Mouse (Mus musculus): ENCODE measurements around the gene Fam178b. TPM values are rescaled to one million over a fixed set of nuclear protein-coding genes. Genes with fewer than 3 reads are reported as not detected.
A peak's percentile ranks its signal among the peaks of the same experiment; 100 is the strongest.
"Not testable (repeated sequence)": the region's sequence is repeated elsewhere in the genome, so short reads cannot be mapped to it uniquely, and the experiment has no call there.

The Fam178b gene
- polyA plus RNA-seq, 1 experiment from 2014 or later: 1.6 TPM

DNA sequence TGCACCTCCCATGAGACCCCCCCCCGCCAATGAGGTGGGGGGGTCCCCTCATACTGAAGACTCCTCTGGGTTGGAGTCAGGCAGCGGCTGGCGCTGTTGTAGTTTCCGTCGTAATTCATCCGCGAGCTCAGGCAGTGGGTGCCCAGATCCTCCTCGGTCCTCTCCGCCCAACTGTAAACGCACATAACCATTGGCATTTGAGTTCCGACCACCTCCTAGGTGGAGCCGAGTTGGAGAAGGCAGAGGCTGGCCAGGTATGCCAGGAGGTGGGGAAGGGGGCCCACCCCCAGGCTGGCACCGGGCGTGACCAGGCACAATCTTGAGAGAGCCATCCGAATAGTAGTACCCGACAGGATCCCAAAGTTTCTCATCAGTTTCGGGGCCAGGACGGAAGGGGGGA, 133.5 kb downstream of the Fam178b start:
- Histone ChIP-seq H3K9me3 (replicated peaks) (no peaks in the 10 kb centered on the region), H3K4me1 (peaks cover 57% of the 10 kb centered on the region), H3K36me3 (peaks cover 66% of the 10 kb centered on the region), H3K27ac (no peak overlapping the region), H3K27me3 (ENCODE audit: low read depth, poor library complexity, severe bottlenecking) (no peaks in the 10 kb centered on the region), H3K4me3 (peak overlapping the region; percentile 14; the same call in 1 of the 2 replicates)
- 88% methylated on average over 18 of the region's 18 CpGs for WGBS
- DNase-seq (ENCODE audit: low spot score): no peak

DNA sequence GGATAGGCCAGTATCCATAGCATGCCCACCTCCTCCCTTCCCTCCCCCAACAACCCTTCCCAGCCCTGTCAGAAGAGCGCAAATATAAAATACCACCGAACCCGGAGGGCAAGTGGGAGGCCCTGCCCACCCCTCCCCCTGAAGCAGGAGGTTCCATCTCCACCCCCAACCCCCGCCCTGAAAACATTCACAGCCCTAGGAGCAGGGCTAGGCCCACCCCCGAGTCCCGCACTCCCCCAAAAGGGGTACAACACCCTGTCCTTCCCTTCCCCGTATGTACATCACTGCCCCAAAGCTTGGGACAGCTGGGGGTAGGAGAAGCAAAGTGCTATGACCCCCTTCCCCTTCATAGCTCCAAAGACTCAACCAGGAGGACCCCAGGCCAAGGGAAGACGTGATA, 134.2 kb downstream of the Fam178b start:
- peaks cover 59% of the 10 kb centered on the region for H3K36me3 ChIP-seq
- no peaks in the 10 kb centered on the region for H3K27me3 ChIP-seq (ENCODE audit: low read depth, poor library complexity, severe bottlenecking)
- peak overlapping the region; percentile 14; the same call in 1 of the 2 replicates for H3K4me3 ChIP-seq
- WGBS: 54% methylated on average over 8 of the region's 8 CpGs
- H3K9me3 ChIP-seq (replicated peaks): no peaks in the 10 kb centered on the region
- no peak overlapping the region for H3K27ac ChIP-seq
- peaks cover 55% of the 10 kb centered on the region for H3K4me1 ChIP-seq
- DNase-seq (ENCODE audit: low spot score): no peak

DNA sequence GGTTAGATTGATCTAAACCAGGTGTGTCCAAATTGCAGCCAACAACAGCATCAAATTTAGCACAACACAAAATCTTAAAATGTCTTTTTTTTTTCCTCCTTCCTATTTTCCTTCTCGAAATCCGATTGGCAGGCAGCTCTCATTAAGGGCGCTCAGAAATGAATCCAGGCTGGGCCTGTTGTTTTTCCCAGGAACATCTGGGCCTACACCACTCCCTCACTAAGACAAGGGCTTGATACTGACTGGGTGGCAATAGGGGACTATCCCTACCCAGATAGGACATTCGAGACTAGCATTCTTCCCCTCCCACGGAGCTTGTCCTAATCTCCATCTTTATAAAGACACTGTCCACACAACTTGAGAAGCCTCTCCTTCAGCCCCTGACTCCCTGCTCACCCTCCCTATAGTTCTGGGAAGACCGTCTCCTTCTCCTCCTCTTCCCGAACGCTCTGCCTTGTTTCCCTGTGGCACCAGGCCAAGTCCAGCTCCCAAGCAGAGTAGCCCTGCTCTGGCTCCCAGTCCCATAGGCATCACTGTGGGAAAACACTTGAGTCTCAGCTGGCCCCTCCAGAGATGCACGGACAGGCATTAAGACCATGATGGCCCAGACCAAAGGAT, 134.9 kb downstream of the Fam178b start:
- DNase-seq (ENCODE audit: low spot score): no peak
- H3K4me1 ChIP-seq: peaks cover 56% of the 10 kb centered on the region
- H3K4me3 ChIP-seq: peak overlapping the region; percentile 71; the same call in 1 of the 2 replicates
- H3K36me3 ChIP-seq: peaks cover 52% of the 10 kb centered on the region
- 55% methylated on average over 9 of the region's 9 CpGs for WGBS
- peak overlapping the region; percentile 88; the same call in 1 of the 2 replicates for H3K27ac ChIP-seq
- no peaks in the 10 kb centered on the region for H3K27me3 ChIP-seq (ENCODE audit: low read depth, poor library complexity, severe bottlenecking)
- no peaks in the 10 kb centered on the region for H3K9me3 ChIP-seq (replicated peaks)

DNA sequence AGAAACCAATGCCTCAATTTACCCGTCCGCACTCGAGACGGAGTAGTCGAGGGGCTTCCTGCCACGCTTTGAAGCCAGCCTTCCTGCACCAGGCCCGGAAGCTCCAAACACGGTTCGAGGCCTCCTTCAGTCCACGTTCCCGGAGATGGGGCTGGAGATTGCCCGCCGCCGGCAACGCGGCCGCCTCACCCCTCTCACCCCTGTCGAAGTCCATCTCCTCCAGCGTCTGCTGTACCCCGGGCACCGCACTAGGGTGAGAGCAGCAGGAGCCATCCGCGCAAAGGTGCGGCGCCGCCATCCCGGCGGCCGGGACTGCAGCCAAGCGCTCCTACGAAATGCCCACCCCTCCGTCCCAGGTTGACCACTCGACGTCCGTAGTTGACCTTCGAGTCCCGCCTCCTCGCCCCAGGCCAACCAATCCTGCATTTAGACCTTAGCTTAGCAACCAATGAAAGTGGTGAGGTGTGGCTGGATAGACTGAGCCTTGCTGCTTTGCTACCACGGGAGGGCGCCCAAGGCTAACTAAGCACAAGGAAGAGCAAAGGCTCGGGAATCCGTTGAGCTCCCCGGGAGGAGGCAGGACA, 136.0 kb downstream of the Fam178b start, which contains the start of gene Ankrd39:
Gene Ankrd39 (minus strand): TSS at position 558 of the 584 bp plus-strand sequence.
- H3K27me3 ChIP-seq (ENCODE audit: low read depth, poor library complexity, severe bottlenecking): no peaks in the 10 kb centered on the region
- DNase-seq (ENCODE audit: low spot score): peak; percentile 97
- H3K4me1 ChIP-seq: peaks cover 50% of the 10 kb centered on the region
- H3K9me3 ChIP-seq (replicated peaks): no peaks in the 10 kb centered on the region
- H3K27ac ChIP-seq: peak within 1 kb of the TSS; percentile 88
- peaks cover 48% of the 10 kb centered on the region for H3K36me3 ChIP-seq
- H3K4me3 ChIP-seq: peak within 1 kb of the TSS; percentile 71
- under 1% methylated on average over 43 of the region's 43 CpGs for WGBS

DNA sequence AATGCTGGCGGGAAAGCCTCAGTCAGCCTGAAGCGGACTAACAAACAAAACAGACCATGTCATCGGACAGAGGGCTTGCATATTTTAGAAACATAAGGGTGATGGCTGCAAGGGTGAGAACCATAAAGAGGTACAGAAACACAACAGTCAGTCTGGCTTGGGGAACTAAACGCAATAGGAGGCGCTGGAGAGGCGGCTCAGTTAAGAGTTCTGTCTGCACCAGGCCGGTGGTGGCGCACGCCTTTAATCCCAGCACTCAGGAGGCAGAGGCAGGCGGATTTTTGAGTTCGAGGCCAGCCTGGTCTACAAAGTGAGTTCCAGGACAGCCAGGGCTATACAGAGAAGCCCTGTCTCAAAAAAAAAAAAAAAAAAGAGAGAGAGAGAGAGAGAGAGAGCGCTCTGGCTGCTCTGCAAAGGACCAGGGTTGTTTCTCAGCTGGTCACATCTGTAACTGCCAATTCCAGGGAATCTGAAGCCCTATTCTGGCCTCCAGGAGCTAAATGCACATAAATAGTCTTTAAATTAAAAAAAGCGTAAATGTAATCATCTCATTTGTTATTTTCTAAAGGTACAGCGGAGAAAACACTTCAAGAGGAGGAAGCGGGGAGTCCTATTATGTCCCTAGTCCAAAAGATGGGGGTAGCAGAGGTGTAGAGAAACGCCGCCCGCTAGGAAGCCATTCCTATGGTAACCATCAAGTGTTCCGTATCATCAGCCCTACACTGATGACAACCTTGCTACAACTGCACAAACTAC, 137.0 kb downstream of the Fam178b start:
- peaks cover 47% of the 10 kb centered on the region for H3K36me3 ChIP-seq
- WGBS: 75% methylated on average over 19 of the region's 19 CpGs
- peaks cover 50% of the 10 kb centered on the region for H3K4me1 ChIP-seq
- DNase-seq (ENCODE audit: low spot score): no peak
- no peaks in the 10 kb centered on the region for H3K9me3 ChIP-seq (replicated peaks)
- peak overlapping the region; percentile 71 for H3K4me3 ChIP-seq
- no peaks in the 10 kb centered on the region for H3K27me3 ChIP-seq (ENCODE audit: low read depth, poor library complexity, severe bottlenecking)
- peak overlapping the region; percentile 88 for H3K27ac ChIP-seq

DNA sequence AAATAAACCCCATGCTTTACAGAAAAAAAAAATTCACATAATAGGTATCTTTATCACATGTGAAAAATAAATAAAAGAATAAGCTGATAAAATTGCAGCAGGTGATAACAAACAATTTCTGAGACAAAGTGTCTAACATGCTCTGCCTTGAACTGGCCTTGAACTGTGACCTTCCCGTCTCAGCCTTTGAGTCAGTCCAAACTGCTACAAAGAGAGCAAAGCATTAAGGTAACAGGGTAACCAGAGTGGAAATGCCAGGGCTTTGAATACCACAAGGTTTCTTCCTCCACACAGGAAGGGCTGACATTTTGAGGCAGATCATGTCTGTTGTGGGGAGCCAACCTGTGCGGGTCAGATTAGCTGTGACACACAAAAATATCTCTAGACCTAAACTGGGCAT, 137.6 kb downstream of the Fam178b start:
- peaks cover 46% of the 10 kb centered on the region for H3K36me3 ChIP-seq
- H3K9me3 ChIP-seq (replicated peaks): no peaks in the 10 kb centered on the region
- no peak overlapping the region for H3K27ac ChIP-seq
- H3K27me3 ChIP-seq (ENCODE audit: low read depth, poor library complexity, severe bottlenecking): no peaks in the 10 kb centered on the region
- H3K4me1 ChIP-seq: peaks cover 47% of the 10 kb centered on the region
- no peak overlapping the region for H3K4me3 ChIP-seq
- no peak for DNase-seq (ENCODE audit: low spot score)
- WGBS: 84% methylated on average over 2 of the region's 2 CpGs

DNA sequence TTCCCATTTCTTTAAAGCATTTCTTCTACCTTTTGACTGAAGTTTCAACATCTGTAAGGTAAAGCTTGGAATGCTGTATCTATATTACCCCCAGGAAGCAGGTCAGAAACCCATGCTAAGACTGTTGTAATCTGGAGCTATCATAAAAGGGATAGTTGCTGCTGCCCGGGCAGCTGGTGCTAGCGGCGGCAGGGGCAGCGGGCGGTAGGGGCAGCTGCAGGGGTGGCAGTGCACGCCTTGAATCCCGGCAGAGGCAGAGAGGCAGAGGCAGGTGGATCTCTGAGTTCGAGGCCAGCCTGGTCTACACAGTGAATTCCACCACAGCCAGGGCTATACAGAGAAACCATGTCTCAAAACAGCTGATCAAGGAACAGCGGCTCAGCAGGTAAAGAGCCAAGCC, 140.1 kb downstream of the Fam178b start:
- Histone ChIP-seq H3K9me3 (replicated peaks) (no peaks in the 10 kb centered on the region), H3K4me1 (peaks cover 31% of the 10 kb centered on the region), H3K36me3 (peaks cover 42% of the 10 kb centered on the region), H3K4me3 (no peak overlapping the region), H3K27ac (no peak overlapping the region), H3K27me3 (ENCODE audit: low read depth, poor library complexity, severe bottlenecking) (no peaks in the 10 kb centered on the region)
- 94% methylated on average over 9 of the region's 9 CpGs for WGBS
- no peak for DNase-seq (ENCODE audit: low spot score)

DNA sequence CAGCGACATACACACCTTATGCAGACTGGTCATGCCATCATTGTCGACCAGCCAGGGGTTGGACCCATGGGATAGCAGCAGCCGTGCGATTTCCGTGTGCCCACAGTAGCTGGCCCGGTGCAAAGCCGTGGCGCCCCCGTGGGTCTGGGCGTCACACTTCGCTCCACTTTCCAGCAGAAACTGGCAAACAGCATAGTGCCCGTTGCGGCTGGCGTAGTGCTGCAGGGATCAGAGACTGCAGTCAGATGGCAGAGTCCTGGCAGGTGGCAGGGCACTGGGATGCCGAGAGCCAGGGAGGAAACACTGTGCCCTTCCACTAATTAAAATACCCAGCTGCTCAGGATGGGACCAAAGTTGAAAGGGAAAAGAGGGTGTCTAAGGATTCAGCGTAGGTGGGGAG, 141.1 kb downstream of the Fam178b start:
- Histone ChIP-seq H3K9me3 (replicated peaks) (no peaks in the 10 kb centered on the region), H3K27me3 (ENCODE audit: low read depth, poor library complexity, severe bottlenecking) (no peaks in the 10 kb centered on the region), H3K36me3 (peaks cover 45% of the 10 kb centered on the region), H3K27ac (no peak overlapping the region), H3K4me1 (peaks cover 22% of the 10 kb centered on the region), H3K4me3 (no peak overlapping the region)
- 96% methylated on average over 16 of the region's 16 CpGs for WGBS
- no peak for DNase-seq (ENCODE audit: low spot score)

DNA sequence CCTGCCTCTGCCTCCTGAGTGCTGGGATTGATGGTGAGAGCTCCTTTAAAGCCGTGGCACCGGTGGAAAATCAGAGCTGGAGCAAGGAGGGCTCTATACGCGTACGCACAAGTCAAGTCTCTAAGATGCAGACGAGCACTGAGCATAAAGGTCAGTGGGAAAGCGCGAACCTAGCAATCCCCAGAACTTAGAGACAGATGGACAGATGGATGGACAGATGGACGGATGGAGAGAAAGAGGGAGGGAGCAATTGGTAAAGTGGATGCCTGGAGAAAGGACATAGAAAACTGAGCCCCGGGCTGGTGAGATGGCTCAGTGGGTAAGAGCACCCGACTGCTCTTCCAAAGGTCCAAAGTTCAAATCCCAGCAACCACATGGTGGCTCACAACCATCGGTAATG, 142.2 kb downstream of the Fam178b start:
- H3K4me1 ChIP-seq: peaks cover 17% of the 10 kb centered on the region; the same call in 1 of the 2 replicates
- peaks cover 45% of the 10 kb centered on the region for H3K36me3 ChIP-seq
- no peaks in the 10 kb centered on the region for H3K9me3 ChIP-seq (replicated peaks)
- no peak overlapping the region for H3K4me3 ChIP-seq
- 92% methylated on average over 12 of the region's 12 CpGs for WGBS
- H3K27ac ChIP-seq: no peak overlapping the region
- DNase-seq (ENCODE audit: low spot score): no peak
- no peaks in the 10 kb centered on the region for H3K27me3 ChIP-seq (ENCODE audit: low read depth, poor library complexity, severe bottlenecking)

DNA sequence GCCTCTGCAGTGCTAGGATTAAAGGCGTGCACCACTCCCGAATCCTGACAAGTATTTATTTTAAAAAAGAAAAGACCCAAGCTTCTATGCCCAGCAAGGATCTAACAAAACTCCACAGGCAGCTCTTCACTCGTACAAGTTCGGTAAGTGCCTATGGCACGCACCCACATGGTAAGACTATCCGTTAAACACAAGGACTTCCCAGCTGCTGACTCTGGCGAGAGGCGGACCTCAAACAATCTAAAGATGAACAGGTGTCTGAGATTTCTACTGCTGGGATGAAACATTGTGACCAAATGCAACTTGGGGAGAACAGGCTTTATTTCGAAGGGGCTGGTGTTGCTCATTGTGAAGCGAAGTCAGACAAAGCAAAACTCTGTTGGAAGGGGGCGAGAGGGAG, 142.9 kb downstream of the Fam178b start:
- 92% methylated on average over 11 of the region's 11 CpGs for WGBS
- no peaks in the 10 kb centered on the region for H3K27me3 ChIP-seq (ENCODE audit: low read depth, poor library complexity, severe bottlenecking)
- no peak overlapping the region for H3K4me3 ChIP-seq
- no peak overlapping the region for H3K27ac ChIP-seq
- DNase-seq (ENCODE audit: low spot score): no peak
- no peaks in the 10 kb centered on the region for H3K9me3 ChIP-seq (replicated peaks)
- peaks cover 45% of the 10 kb centered on the region for H3K36me3 ChIP-seq
- peaks cover 17% of the 10 kb centered on the region; the same call in 1 of the 2 replicates for H3K4me1 ChIP-seq

DNA sequence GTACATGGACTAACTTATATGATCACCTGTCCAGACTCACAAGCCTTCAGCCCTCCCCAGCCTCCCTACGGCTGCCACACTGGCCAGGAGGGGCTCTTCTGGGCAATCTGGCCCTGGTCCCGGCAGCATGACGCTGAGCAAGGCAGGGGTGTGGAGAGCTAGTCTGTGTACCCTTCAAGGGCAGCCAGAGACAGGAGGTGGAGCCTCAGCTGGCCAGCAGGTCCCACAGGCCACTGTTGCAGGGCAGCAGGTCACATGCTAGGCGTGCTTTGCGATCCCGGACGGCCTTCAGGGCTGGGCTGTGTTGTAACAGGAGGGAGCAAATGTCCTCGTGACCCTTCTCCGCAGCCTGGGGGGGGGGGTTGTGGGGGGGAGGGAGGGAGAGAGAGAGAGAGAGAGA, 143.8 kb downstream of the Fam178b start, which contains the start of gene Gm42417:
Gene Gm42417 (minus strand): TSS at position 244 of the 400 bp plus-strand sequence.
- no peaks in the 10 kb centered on the region for H3K27me3 ChIP-seq (ENCODE audit: low read depth, poor library complexity, severe bottlenecking)
- no peaks in the 10 kb centered on the region for H3K9me3 ChIP-seq (replicated peaks)
- H3K27ac ChIP-seq: no peak within 1 kb of the TSS
- H3K4me3 ChIP-seq: no peak within 1 kb of the TSS
- 38% methylated on average over 9 of the region's 9 CpGs for WGBS
- peaks cover 17% of the 10 kb centered on the region; the same call in 1 of the 2 replicates for H3K4me1 ChIP-seq
- DNase-seq (ENCODE audit: low spot score): no peak
- H3K36me3 ChIP-seq: peaks cover 45% of the 10 kb centered on the region

DNA sequence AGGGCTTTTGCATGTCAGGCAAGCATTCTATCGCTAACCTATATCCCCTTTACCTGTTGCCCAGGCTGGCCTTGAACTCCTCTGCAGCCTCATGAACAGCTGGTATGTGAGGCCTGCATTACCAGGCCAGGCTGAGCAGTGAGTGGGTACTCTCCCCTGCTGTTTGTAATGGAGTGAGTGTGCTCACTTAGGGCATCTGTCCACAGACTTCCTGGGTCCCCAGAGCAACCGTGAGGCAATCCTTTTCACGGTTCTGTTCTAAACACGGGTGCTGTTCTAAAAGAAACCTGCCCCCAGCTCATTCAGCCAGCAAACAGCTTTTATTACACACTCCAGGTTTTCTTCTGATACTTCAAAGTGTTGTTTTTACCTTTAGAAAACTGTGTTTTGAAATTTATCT, 144.3 kb downstream of the Fam178b start:
- Histone ChIP-seq H3K36me3 (peaks cover 45% of the 10 kb centered on the region), H3K9me3 (replicated peaks) (no peaks in the 10 kb centered on the region), H3K27ac (no peak overlapping the region), H3K4me1 (peaks cover 12% of the 10 kb centered on the region; the same call in 1 of the 2 replicates), H3K4me3 (no peak overlapping the region), H3K27me3 (ENCODE audit: low read depth, poor library complexity, severe bottlenecking) (no peaks in the 10 kb centered on the region)
- no peak for DNase-seq (ENCODE audit: low spot score)
- WGBS: 89% methylated on average over 4 of the region's 4 CpGs

DNA sequence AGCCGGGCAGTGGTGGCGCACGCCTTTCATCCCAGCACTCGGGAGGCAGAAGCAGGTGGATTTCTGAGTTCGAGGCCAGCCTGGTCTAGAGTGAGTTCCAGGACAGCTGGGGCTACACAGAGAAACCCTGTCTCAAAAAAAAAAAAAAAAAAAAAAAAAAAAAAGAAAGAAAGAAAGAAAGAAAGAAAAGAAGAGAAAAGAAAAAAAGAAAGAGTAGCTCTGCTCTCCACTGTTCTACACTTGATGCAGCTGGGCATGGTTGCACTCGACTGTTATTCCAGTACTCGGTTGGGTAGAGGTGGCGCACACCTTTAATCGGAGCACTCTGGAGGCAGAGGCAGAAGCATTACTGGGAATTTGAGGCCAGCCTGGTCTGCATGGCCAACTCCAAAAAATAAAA, 146.2 kb downstream of the Fam178b start, which contains the start of gene Ankrd23:
Gene Ankrd23 (minus strand): TSS at position 101 of the 400 bp plus-strand sequence.
- not testable (repeated sequence) for DNase-seq (ENCODE audit: low spot score); H3K27me3 ChIP-seq (ENCODE audit: low read depth, poor library complexity, severe bottlenecking); H3K4me1 ChIP-seq; H3K9me3 ChIP-seq (replicated peaks); H3K4me3 ChIP-seq; H3K27ac ChIP-seq
- 95% methylated on average over 9 of the region's 9 CpGs for WGBS
- H3K36me3 ChIP-seq: peaks cover 39% of the 10 kb centered on the region
